Mouse (Mus musculus) neural tube, embryonic 10.5 days (tissue): ENCODE measurements at regions not wholly inside any gene's neighbourhood (a gene's known extent, or its start where the extent isn't known, plus 50 kb on each side); places are given as distances from the start of the nearest gene placed in this dataset.

Experiments
- DNase-seq: peaks from one replicate; pipeline ENCODE4 v3.0.0-alpha.2; 2017; ENCODE audit warnings: low spot score; ENCODE audit errors: extremely low spot score

DNA sequence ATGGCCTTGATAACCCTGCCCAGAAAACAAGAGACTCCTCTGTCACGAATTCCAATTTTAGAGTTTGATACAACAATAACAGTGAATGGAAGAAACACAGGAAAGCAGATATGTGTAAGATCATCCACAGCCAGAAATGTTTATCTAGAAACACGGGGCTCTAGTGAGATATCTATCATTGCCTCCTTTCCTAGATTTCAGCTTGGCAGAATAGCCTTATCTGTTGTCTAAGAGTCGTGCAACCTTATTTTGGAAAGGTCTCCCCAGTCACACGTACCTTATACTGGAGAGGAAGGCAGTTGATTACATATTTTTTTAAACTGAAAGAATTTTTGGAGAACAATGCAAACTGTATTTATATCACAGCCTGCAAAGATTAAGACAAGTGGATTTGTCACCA, 61.6 kb downstream of the Gm10295 start:
- no peak for DNase-seq

DNA sequence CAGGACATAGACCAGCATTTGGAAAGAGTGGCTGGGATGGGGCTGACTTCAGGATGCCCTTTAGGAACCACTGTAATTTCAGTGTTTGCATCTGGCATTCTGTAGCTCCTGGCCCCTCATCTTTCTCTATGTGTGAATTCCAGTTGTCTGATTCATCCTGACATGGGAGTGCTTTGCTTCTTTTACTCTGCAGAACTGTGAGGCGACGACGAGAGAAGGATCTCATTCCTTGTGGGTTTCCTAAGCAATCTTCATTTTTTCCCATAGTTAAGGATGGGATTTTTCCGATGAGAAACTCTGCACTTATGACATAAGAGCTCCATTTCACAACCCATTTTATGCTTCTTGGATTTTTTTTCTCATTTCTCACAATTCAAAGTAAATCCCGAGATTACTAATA, 62.0 kb downstream of the Gm10295 start:
- DNase-seq = no peak

DNA sequence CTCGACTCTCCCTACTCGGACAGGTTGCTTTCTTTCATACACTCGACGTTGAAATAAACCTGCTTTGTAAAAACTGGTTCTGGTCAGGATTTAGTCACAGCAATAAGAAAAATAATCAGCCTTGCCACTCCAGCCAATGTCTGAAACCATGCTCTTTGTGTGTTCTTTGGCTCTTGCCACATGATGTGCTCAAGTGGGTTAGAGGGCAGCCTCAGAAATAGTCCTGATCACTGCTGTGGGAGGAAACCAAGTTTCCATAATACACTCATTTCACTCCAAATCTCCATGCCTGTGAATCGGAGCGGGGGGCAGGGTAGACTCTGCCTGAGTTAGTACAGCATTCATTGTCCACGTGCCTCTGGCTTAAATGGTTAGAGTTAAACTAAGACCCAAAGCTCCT, 63.8 kb downstream of the Gm10295 start:
- DNase-seq = no peak

DNA sequence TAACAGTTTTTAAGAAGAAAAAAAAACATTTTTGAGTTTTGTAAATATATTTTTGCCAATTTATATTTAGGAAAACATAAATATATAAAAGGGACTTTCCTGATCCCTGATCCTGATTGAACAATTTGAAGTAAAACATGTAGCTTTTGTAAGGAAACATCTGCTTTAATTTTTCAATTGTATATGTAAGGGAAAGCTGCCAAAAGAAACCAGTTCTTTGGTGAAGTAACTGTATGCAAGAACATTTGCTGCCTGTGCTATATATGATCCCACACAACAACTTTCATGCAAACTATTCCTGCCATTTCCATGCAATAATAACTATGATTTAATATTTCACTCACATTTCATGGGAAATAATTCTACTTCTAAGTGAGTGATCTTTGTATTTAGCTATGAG, 67.0 kb downstream of the Gm10295 start:
- DNase-seq = no peak

DNA sequence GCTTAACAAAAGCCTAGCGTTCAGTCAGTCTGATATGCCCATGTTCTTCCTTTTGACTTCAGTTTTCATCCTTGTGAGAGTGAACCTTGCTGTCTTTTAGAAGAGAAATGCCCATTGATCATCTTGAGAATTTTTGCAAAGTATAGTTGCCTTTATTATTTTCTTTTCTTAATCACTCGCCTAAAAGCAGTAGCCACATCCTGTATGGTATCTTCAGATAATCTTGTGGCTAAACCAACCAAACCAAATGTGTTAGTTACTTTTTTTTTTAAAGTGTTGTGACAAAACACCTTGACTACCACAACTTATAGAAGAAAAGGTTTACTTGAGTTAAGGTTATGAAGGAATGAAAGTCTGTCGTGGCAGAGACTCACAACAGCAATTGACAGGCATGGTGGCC, 67.9 kb downstream of the Gm10295 start:
- no peak for DNase-seq

DNA sequence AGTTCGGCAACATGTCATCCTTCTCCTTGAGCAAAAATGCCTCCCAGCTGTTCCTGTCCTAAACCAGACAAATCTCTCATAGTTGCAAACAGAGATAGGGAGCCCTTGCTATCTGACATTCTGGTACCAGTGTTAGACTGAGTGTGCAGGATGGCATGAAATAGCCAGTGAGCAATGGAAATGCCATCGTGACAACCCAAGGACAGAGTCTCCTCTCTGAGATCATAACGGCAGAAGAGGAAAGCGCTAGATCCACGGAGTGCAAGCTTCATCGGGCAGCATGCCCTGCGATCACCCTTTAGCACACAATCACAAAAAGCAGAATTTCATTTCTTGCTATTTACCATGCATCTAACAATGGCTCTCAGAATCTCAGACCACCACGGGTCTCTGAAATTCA, 85.2 kb downstream of the Gm10295 start:
- no peak for DNase-seq

DNA sequence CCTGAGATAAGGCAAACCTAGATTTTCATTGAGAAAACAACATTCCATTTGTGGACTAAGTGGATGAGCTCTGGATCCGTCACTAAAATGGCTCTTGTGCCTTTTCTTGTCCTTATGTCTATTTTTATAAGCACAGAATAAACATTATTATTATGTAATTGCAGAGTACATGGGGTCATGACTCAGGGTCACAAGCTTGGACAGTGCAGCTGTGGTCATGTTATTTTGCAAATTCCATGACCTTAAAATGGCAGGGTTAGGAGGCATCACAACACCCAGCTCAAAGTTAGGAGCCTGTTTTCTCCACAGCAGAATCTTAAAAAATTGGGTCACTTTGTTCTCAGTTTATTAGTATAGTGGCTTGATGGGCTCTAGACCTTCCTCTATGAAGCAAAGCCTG, 87.2 kb downstream of the Gm10295 start:
- no peak for DNase-seq

DNA sequence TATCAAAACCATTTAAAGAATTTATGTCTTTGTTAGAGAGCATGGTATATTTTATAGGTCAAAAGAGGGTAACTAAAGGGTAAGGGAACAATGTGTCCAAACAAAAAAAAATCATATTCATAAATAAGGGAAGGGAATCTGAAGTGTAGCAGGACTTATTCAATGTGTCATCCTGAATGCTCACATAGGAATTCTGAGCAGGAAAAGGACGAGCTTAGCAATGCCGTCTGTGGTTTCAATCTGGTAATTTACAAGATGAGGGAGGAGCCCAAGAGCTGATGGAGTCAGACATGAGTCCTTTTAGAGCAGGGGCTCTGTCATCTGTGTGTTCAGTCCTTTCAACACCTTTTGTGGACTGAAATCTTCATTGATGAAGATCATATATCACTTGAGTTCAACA, 101.6 kb downstream of the Gm10295 start:
- DNase-seq = no peak

DNA sequence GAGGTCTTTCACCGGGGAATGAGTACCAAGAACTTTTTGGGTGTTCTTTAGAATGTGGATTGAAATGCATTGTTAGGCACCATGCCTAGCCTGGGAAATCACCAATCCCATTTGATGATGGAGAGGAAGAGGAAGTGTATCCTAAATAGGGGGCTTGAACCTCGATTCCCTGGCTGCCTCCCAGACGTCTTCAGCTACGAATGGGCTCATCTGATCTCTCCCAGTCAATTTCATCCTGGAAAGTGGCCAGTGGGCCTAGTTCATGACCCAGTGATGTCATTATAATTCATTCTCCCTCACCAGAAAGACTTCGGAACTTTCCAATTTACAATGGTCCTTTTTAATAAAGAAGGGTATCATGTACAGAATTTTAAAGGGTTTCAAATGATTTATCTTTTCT, 102.1 kb downstream of the Gm10295 start:
- no peak for DNase-seq

DNA sequence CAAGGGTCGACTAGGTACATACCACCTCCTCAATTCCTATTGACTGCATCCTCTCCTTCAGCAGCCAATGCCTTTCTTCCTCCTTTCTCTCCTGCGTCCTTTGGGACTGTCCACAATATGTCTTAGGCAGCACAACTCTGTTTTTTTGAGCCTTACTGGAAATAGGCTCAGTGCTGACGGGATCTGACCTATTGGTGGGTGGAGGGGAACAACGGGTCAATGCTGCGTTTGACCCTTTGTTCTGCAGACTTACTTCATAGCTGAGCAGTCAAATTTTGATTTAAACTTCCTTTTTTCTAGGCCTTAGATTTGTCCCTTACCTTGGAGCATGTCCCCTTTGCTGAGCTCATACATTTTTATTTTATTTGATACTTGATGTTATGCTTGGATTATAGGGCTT, 103.4 kb downstream of the Gm10295 start:
- no peak for DNase-seq

DNA sequence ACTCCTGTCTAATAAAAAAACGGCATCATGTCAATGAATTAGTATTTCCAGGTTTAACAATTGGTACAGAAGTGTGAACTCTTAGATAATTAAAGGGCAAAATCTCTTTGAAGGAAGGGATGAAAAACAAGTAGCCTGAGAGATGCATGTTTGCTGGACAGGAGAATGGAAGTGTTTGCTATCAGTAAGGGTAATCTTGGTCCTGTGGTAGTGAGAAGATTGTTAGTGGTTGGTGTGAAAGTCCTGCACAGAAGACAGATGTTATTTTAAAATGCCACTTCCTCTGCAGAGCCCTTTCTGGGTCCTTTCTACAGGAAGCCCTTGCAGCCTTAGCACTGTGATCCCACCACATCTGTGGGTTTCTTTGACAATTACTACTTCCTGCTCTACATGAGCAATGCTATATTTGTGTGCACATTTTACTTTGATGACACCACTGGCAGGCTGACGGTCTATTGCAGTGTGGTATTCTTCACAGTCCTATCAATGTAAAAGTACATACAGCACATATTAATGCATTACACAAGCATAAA, 108.8 kb downstream of the Gm10295 start:
- no peak for DNase-seq

DNA sequence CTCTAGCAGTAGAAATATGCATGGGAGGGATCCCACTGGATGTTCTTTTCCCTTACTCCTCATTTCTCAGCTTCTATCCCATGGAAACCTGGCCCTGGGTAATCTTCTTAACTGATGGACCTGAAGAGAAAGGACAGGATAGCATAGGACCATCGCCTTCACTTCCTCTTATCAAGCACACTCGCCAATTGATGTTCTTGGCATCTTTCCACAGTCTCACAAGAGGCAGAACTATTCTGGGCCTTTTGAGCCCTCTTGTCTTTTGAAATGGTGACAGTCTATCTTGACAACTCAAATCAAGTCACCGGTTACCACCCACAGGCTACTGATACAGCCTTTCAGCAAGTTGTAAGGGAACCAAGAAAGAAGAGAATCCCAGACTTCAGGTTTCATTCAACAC, 112.1 kb downstream of the Gm10295 start:
- DNase-seq = no peak

DNA sequence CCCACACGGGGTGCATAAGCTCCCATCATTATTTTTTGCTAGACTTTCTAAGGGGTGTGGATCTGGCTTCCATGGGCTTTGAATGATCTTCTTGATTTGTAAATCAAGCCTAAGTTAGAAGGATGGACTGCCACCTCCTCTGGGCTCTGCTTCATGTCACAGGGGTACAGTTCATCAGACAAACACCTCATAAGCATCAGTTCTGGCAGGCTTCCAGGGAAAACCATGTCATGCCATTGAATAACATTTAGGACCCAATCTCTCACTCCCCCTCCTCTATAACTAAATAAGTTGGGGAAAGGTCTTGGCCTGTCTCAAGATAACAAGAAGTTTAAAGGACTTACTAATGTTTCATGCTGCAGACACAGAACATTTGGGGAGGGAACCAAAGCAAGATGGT, 115.0 kb downstream of the Gm10295 start:
- DNase-seq = no peak

DNA sequence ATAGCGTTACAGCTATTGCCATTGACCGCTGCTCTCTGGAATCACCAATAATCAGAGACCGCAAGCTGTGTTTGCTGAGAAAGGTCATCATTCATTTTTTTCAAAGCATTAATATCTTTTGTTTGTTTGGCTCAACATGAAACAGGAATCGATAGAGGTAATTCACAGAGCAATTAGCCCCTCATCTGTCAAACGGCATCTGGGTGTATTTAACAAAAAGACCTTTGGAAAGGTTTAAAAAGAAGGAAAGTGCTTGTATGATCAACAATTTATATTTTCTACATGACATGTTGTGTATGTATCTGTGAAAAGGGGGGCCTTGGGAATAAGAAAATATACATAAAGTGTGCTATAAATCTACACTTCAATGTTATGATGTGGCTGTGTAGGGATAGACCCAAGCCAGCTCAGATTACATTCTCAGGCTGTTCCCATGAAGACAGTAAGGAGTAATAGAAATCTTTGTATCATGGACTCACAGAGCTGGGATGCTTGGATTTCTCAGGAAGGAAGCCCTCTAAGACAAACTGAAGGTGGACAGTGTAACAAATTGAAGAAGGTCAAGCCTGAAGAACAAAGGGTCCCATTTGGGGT, 117.0 kb downstream of the Gm10295 start:
- no peak for DNase-seq

DNA sequence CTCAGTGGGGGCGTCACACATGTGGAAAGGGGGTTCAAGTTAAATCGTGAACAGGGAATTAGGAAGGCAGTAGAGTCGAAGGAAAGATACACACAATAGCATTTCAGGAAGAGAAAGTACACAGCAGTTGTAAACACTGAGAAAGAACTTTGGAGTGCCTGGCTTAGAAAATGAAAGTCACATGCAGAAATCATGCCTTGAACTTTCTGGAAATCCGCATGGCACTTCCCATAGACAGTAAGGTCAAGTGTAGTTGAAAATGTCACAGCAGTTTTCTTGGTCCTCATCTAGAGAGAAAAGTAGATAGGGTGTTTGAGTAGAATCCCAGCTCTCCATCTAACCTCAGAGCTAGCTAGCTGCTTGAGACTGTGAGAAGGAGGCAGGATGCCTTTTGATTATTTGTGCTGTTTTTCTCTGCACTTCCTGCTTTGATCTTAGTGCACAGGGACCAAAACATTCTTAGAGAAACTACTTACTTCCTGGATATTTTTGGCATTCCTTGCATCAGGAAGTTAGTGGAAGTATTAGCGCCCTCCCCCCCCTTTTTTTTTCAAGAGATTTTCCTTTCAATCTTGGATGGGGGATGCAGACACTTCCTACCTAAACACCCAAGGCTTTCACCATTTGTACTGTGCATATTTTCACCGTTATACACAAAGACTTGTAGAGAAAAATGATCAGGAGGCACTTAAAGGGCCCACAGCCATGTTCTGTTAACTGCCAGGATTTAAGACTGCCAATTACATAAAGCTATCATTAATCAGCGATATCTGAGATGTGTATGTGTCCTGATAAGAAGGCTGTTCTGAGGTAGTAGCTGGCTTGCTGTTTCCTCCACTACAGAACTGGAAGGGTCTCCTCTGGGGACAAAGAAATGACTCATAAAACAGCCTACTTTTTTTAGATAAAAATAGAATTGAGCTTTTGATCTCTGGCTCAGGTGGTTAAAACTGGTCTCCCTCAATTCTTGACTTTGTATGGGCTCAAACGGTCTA, 118.2 kb downstream of the Gm10295 start:
- no peak for DNase-seq

DNA sequence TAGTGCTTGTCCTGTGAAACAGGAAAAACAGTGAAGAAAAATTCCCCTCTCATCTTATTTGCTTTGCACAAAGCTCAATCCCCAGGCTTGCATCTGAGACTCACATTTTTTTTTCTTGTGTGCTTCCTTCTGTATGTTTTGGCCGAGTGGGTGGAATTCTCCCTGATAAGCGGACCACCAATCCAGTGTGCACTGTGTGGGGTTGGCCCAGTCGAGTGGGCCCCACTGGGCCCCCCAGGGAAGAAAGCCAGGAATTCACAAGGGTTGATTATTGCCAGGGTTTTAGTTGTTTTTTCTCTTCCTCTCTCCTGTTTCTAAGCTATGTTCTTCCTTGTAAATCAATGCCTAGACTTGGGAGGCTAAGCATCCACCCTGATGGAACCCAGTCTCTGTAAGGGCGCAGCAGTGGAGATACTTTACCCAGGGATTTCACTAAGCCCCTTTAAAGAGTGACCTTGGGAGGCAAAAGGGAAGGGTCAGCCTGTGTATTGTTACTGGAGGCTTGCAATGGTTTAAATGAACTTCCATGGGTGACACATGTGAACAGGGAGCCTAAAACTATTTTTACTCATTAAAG, 120.3 kb downstream of the Gm10295 start:
- no peak for DNase-seq

DNA sequence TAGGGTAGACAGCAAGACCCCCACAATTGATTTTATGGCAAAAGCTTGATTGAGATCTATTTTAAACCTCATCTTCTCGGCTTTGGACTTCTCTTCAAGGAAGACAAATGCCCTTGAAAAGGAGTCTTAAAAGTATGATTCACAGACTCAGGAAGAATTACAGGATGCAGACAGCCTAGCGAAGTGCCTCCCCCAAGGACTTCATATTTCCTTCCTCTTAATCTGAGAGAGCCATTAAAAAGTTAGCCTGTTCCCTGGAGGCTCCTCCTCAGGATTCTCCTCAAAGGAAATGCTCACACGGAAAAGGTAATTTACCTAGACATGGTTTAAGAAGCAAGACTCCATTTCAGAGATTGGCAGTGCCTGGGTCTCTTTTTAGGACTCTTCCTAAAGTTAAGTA, 122.1 kb downstream of the Gm10295 start:
- no peak for DNase-seq

DNA sequence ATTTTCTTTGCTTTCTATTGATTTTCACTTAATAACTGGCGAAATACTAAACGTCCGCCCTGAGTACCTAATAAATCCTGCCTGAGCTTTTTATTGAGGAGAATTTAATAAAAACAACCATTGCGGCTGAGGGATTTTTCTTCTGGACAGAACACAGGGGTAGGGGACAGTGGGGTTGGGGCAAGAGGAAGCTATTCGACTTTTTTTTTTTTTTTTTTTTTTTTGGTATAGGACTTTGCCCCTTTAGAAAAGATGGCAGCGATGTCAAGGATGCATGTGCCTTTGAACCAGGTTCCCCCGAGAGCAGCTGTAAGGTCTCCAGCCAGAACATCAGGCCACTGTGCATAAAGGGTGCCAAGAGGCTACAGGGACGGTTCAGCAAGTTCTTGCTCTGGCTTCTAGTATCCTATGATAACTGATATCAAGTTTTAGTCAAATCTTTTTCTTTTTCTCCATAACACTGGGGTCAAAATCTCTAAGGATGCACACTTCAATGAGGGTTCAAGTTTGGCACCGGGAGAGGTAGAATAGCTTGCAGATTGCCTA, 126.9 kb downstream of the Gm10295 start:
- no peak for DNase-seq

DNA sequence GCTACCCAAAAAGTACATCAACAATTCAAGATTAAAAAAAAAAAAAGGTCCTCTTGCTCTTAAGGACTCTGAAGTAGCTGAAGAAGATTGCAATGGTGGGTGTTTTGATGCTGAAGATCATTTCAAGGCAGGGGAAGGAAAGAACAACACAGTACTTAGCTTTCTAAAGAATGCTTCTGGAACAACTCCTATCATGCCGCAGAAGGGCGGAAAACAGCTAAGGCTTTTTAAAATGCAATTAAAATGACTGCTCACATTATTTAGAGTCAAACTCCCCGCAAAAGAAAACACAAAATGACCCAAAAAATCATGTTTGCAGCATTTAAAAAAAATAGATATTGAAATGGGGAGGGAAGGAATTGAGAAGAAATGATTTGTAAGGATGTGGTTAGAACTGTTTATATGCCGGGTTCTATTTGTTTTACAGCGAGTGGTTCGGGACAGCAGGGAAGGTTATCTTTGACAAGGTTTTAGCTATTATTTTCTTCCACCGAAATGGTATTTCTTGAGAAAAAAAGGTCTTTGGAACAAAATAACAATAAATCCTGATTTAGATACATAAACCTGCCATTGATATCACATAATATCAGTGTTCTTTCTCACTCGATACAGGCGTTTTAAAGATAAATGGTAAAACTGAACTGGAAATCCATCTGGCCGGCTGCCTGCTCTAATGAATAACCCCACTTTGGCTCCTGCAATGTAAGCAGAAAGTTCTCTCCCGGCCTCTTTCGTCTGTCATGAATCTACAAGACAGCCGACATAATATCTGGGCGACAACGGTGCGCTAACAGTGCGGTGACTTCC, 127.6 kb downstream of the Gm10295 start:
- no peak for DNase-seq

DNA sequence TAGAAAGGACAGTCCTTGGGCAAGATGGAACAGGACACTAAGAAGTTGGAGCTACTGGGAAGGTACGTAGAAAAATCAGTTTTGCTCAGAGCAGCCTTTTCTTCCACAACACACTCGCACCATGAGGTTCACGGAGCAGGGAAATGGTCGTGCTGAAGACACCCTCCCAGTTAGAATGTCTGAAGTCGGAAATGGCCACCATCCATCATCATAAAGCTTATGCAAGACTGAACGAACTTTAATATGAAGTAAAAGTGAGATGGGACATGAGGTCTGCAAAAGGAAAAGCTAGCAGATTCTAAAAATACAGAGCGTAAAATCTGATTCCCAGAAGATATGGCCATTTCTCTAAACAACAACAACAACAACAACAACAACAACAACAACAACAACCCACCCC, 133.9 kb downstream of the Gm10295 start:
- DNase-seq = no peak

DNA sequence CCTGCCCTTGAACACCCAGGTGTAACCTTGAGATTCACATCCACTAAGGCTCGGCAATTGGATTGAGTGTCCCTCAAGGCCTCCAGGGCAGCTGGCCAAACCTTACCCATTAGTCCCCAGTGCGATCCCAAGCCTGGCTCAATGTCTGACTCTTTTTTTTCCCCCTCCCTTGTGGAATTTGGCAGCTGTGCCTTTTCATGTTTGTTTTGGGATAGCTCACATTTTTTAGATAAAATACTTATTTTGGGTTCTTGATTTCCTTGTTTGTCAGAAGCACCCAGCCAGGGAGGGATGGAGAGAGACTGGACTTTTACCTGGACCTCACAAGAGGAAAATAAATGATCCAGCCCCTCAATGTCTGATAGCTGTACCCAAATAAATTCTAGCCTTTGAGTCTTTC, 134.5 kb downstream of the Gm10295 start:
- no peak for DNase-seq
